Mouse (Mus musculus): Measurements from ENCODE around the gene Ergic1.

DNA sequence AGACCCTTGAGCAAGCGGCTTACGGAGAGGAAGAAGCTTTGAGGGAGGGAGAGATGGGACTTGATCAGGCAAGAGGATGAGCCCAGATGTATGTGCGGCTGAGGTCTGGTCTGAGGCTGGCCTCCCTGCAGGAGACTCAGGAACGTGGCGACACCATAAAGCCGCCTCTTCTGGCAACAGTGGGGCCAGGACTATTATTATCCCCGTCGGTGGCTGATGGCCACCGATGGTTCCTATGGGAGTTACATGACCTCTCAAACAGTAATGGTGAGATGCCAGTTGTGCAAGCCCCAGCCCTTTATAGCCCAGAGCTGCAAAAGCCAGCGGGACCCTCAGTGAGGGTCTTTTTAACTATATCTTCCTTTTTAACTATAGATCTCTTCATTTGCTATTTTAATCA is 63.7 kb downstream of the Ergic1 start:
- TF ChIP-seq CTCF (IDR thresholded peaks at IDR 0.05; ENCODE audit: control insufficient read depth, insufficient read depth, insufficient read length) (no peak), MYOG (IDR thresholded peaks at IDR 0.05; ENCODE audit: control insufficient read depth, extremely low read depth, insufficient read length) (no peak), CEBPB (IDR thresholded peaks at IDR 0.05; ENCODE audit: low read depth) (no peak), MAX (IDR thresholded peaks at IDR 0.05) (no peak), MYOD1 (IDR thresholded peaks at IDR 0.05; ENCODE audit: control insufficient read depth, insufficient read length, low read depth) (no peak), USF1 (IDR thresholded peaks at IDR 0.05; ENCODE audit: low read depth) (no peak)
